Mouse (Mus musculus) MEL (cell line): Measurements from ENCODE around the gene Oaz2. TPM values are rescaled to one million over a fixed set of nuclear protein-coding genes. Genes with fewer than 3 reads are reported as not detected.

Experiments used
- DNase-seq: peaks from one replicate; pipeline ENCODE4 v3.0.0; 2011; ENCODE audit warnings: low read depth, low spot score
- H3K27ac ChIP-seq: 2 replicates; pipeline ENCODE4 v1.5.1; 2012; ENCODE audit warnings: low read depth, mild to moderate bottlenecking, control low read depth, low read length, moderate library complexity; ENCODE audit not compliant: control insufficient read depth
- H3K27me3 ChIP-seq, 2 experiments: fragments of 150-350 bp in 1 of 2; sonication (generic) in 1 of 2; 2 replicates each; pipeline ENCODE4 v1.6.1; 2012; ENCODE audit warnings: low read length in 2 of 2, mild to moderate bottlenecking in 2 of 2, improper control_type of control experiment in 1 of 2, moderate library complexity in 1 of 2; ENCODE audit not compliant: insufficient read depth in 2 of 2, control insufficient read depth in 1 of 2
- H3K36me3 ChIP-seq, 2 experiments: 2 replicates each; pipeline ENCODE4 v1.6.1; 2012 to 2014; ENCODE audit warnings: low read length in 2 of 2, improper control_type of control experiment in 1 of 2, inconsistent platforms in 1 of 2, mild to moderate bottlenecking in 1 of 2; ENCODE audit not compliant: insufficient read depth in 2 of 2, control insufficient read depth in 1 of 2
- H3K4me1 ChIP-seq, 2 experiments: fragments of 150-350 bp in 1 of 2; sonication (generic) in 1 of 2; 2 replicates each; pipeline ENCODE4 v1.6.1; 2012; ENCODE audit warnings: low read length in 2 of 2, improper control_type of control experiment in 1 of 2, mild to moderate bottlenecking in 1 of 2; ENCODE audit not compliant: insufficient read depth in 2 of 2, control insufficient read depth in 1 of 2
- H3K4me3 ChIP-seq, 2 experiments: fragments of 150-350 bp in 1 of 2; sonication (generic) in 1 of 2; 2 replicates each; pipeline ENCODE4 v1.5.1; 2012; ENCODE audit warnings: low read depth in 2 of 2, low read length in 2 of 2, mild to moderate bottlenecking in 2 of 2, moderate library complexity in 2 of 2, control low read depth in 1 of 2, improper control_type of control experiment in 1 of 2; ENCODE audit not compliant: control insufficient read depth in 1 of 2, insufficient read depth in 1 of 2
- H3K79me2 ChIP-seq: 2 replicates; pipeline ENCODE4 v1.6.1; 2012; ENCODE audit warnings: mild to moderate bottlenecking, low read length, moderate library complexity; ENCODE audit not compliant: control insufficient read depth, poor library complexity, insufficient read depth
- H3K9ac ChIP-seq: 2 replicates; pipeline ENCODE4 v1.6.1; 2012; ENCODE audit warnings: low read depth, mild to moderate bottlenecking, control low read depth, low read length, moderate library complexity; ENCODE audit not compliant: control insufficient read depth, poor library complexity, severe bottlenecking
- H3K9me3 ChIP-seq: fragments of 150-350 bp; sonication (generic); replicated peaks from 2 replicates; pipeline ENCODE4 v1.6.1; 2012; ENCODE audit warnings: mild to moderate bottlenecking, low read length, improper control_type of control experiment, moderate library complexity; ENCODE audit not compliant: insufficient read depth
- CHD2 ChIP-seq: IDR thresholded peaks from 2 replicates; pipeline ENCODE4 v1.6.1; 2011; ENCODE audit warnings: low read length, improper control_type of control experiment
- CTCF ChIP-seq, 3 experiments: IDR thresholded peaks in 2 of 3; conservative IDR thresholded peaks in 1 of 3; 2 replicates each; pipeline ENCODE4 v1.5.1; 2011 to 2012; ENCODE audit warnings: low read length in 3 of 3, low read depth in 2 of 3, mild to moderate bottlenecking in 2 of 3, improper control_type of control experiment in 1 of 3, inconsistent platforms in 1 of 3, mixed read lengths in 1 of 3, moderate library complexity in 1 of 3; ENCODE audit not compliant: control insufficient read depth in 1 of 3, insufficient read depth in 1 of 3, poor library complexity in 1 of 3, severe bottlenecking in 1 of 3
- ELF1 ChIP-seq: IDR thresholded peaks from 2 replicates; pipeline ENCODE4 v1.6.1; 2014; ENCODE audit warnings: low read depth, mild to moderate bottlenecking, inconsistent platforms, low read length, improper control_type of control experiment, moderate library complexity
- GATA1 ChIP-seq: IDR thresholded peaks from 2 replicates; pipeline ENCODE4 v1.6.1; 2011; ENCODE audit warnings: low read depth, low read length, improper control_type of control experiment
- HCFC1 ChIP-seq: IDR thresholded peaks from 2 replicates; pipeline ENCODE4 v1.6.1; 2012; ENCODE audit warnings: low read depth, mild to moderate bottlenecking, inconsistent platforms, low read length, improper control_type of control experiment, moderate library complexity
- JUND ChIP-seq: IDR thresholded peaks from 2 replicates; pipeline ENCODE4 v1.6.1; 2011; ENCODE audit warnings: low read depth, mild to moderate bottlenecking, improper control_type of control experiment, low read length
- MAFK ChIP-seq: IDR thresholded peaks from 2 replicates; pipeline ENCODE4 v1.6.1; 2011; ENCODE audit warnings: low read depth, mild to moderate bottlenecking, low read length, improper control_type of control experiment, borderline replicate concordance
- MYB ChIP-seq: IDR thresholded peaks from 2 replicates; pipeline ENCODE4 v1.6.1; 2011; ENCODE audit warnings: mild to moderate bottlenecking, low read depth, low read length, improper control_type of control experiment
- MYC ChIP-seq: IDR thresholded peaks from 2 replicates; pipeline ENCODE4 v1.6.1; 2011; ENCODE audit warnings: low read depth, mild to moderate bottlenecking, low read length, improper control_type of control experiment, moderate library complexity
- POLR2AphosphoS2 ChIP-seq: IDR thresholded peaks from 2 replicates; pipeline ENCODE4 v1.6.1; 2011; ENCODE audit warnings: low read length, improper control_type of control experiment
- RAD21 ChIP-seq: IDR thresholded peaks from 2 replicates; pipeline ENCODE4 v1.6.1; 2011; ENCODE audit warnings: mild to moderate bottlenecking, low read depth, low read length, improper control_type of control experiment
- RCOR1 ChIP-seq: IDR thresholded peaks from 2 replicates; pipeline ENCODE4 v1.6.1; 2012; ENCODE audit warnings: low read depth, mild to moderate bottlenecking, inconsistent platforms, low read length, improper control_type of control experiment
- SMC3 ChIP-seq: IDR thresholded peaks from 2 replicates; pipeline ENCODE4 v1.6.1; 2011; ENCODE audit warnings: low read depth, low read length, improper control_type of control experiment
- TBP ChIP-seq: IDR thresholded peaks from 2 replicates; pipeline ENCODE4 v1.8.0; 2011; ENCODE audit warnings: low read depth, low read length, improper control_type of control experiment
- USF2 ChIP-seq, 2 experiments: IDR thresholded peaks; 2 replicates each; pipeline ENCODE4 v1.6.1; 2011 to 2012; ENCODE audit warnings: improper control_type of control experiment in 2 of 2, low read length in 2 of 2, borderline replicate concordance in 1 of 2, inconsistent platforms in 1 of 2, low read depth in 1 of 2, mild to moderate bottlenecking in 1 of 2; ENCODE audit not compliant: insufficient read depth in 1 of 2
- ZC3H11A ChIP-seq: IDR thresholded peaks from 2 replicates; pipeline ENCODE4 v1.6.1; 2012; ENCODE audit warnings: low read depth, mild to moderate bottlenecking, inconsistent platforms, low read length, improper control_type of control experiment
- ZKSCAN1 ChIP-seq: IDR thresholded peaks from 2 replicates; pipeline ENCODE4 v1.6.1; 2012; ENCODE audit warnings: low read depth, mild to moderate bottlenecking, inconsistent platforms, low read length, improper control_type of control experiment, moderate library complexity
- ZMIZ1 ChIP-seq: IDR thresholded peaks from 2 replicates; pipeline ENCODE4 v1.6.1; 2012; ENCODE audit warnings: low read depth, mild to moderate bottlenecking, inconsistent platforms, low read length, improper control_type of control experiment, moderate library complexity
- polyA plus RNA-seq, 2 experiments: library from polyadenylated mRNA; stranded (reverse) in 1 of 2; unstranded in 1 of 2; fragments of >175 nt in 1 of 2; fragments of >200 nt in 1 of 2; gene quantifications; 2 replicates each; pipeline versions ENCODE4 v1.2.1 to v1.2.4; 2012; ENCODE audit warnings: low replicate concordance in 2 of 2, low read depth in 1 of 2; ENCODE audit not compliant: insufficient read length in 2 of 2, insufficient read depth in 1 of 2, missing spikeins in 1 of 2
- total RNA-seq: library from RNA; depleted of rRNA; stranded (reverse); fragments of 300-350 nt; gene quantifications from 2 replicates; pipeline ENCODE4 v1.2.3, GENCODE M21; 2012

Gene Oaz2
- total and polyA plus RNA-seq, 3 experiments = 16.4 to 34.6 TPM; not detected in 1

DNA sequence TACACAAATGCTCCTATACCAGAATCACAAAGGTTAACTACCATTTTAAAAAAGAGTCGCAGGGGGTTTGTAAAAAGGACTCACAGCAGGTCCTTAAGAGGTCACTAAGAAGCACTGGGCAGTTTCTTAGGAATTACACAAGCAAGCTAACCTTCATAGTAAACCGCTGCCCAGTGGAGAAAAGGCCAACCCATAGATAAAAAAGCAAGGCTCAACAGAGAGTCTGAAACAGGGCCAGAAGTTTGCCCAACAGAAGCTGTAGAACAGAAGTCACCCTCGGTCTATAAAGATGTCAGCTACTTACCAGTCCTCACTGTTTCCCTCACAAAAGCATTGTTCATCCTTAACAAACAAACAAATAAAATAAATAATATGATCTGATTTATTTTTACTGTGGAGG is 58.6 kb downstream of the Oaz2 start:
- no peaks in the 10 kb centered on the region for H3K27me3 ChIP-seq
- H3K9me3 ChIP-seq = no peaks in the 10 kb centered on the region
- DNase-seq = no peak
- H3K79me2 ChIP-seq = no peaks in the 10 kb centered on the region
- no peak overlapping the region for H3K4me3 ChIP-seq
- no peaks in the 10 kb centered on the region for H3K4me1 ChIP-seq
- peaks cover 0 to 3% of the 10 kb centered on the region in 2 experiments; a peak in 2 of 4 replicates for H3K36me3 ChIP-seq
- H3K9ac ChIP-seq = no peak overlapping the region
- H3K27ac ChIP-seq = no peak overlapping the region
- TF ChIP-seq MYC (no peak), MAFK (no peak), USF2 (IDR thresholded peaks at IDR 0.05; ENCODE audit: borderline replicate concordance in 1 of 2, insufficient read depth in 1 of 2, low read depth in 1 of 2, low read length in 2 of 2) (no peak), RCOR1 (no peak), RAD21 (no peak)
- TF ChIP-seq, all 39 proteins: peak for 0

GRCm38 (mm10) chr9:65727491-65727890 is 59.7 kb downstream of the Oaz2 start:
- H3K4me1 ChIP-seq = no peaks in the 10 kb centered on the region
- no peak overlapping the region for H3K4me3 ChIP-seq
- no peaks in the 10 kb centered on the region for H3K27me3 ChIP-seq
- no peak overlapping the region for H3K27ac ChIP-seq
- H3K9ac ChIP-seq = no peak overlapping the region
- DNase-seq = no peak
- 0 out of 2 replicates have a peak, but pooled peaks cover 1% of the 10 kb centered on the region for H3K79me2 ChIP-seq
- H3K9me3 ChIP-seq = no peaks in the 10 kb centered on the region
- peaks cover 0 to 3% of the 10 kb centered on the region in 2 experiments; a peak in 2 of 4 replicates for H3K36me3 ChIP-seq
- TF ChIP-seq ELF1 (no peak), TBP (no peak), RAD21 (no peak), RCOR1 (no peak), JUND (no peak), MYB (no peak), ZC3H11A (no peak), CHD2 (no peak), ZKSCAN1 (no peak), CTCF (IDR thresholded peaks at IDR 0.05 in 2 of 3, conservative IDR thresholded peaks at IDR 0.05 in 1 of 3; ENCODE audit: control insufficient read depth in 1 of 3, insufficient read depth in 1 of 3, low read depth in 2 of 3, low read length in 3 of 3, poor library complexity in 1 of 3, severe bottlenecking in 1 of 3) (no peak), SMC3 (no peak), MYC (no peak), HCFC1 (no peak), ZMIZ1 (no peak), GATA1 (no peak), POLR2AphosphoS2 (no peak)
